Mouse (Mus musculus): ENCODE data around the gene Il1rl2.

Gene Il1rl2

GRCm38 (mm10) chr1:40378794-40379193, 54.4 kb downstream of the Il1rl2 start:
- DNase-seq (ENCODE audit: low read depth in 1 of 2, low spot score in 2 of 2) = peak in 1 of 2 experiments; percentile 45

DNA sequence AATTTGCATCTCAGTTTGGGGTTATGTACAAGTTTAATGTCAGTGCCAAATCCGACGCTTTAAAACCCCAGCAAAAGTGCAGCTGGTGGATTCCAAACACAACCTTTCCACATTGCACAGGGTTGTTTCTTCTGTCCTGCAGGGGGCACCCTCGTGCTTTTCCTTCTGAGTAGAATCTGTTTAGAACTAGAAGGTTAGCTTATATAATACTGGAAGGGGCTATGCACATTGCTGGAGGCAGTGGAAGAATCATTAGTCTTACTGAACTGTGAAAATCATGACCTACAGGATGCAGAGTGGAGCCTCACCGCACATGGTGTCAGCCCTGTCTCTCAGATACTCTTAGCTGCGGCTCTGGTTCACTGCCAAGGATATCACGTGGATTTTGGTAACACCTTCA, 55.7 kb downstream of the Il1rl2 start:
- peak in 1 of 2 experiments; percentile 44 for DNase-seq (ENCODE audit: low read depth in 1 of 2, low spot score in 2 of 2)

DNA sequence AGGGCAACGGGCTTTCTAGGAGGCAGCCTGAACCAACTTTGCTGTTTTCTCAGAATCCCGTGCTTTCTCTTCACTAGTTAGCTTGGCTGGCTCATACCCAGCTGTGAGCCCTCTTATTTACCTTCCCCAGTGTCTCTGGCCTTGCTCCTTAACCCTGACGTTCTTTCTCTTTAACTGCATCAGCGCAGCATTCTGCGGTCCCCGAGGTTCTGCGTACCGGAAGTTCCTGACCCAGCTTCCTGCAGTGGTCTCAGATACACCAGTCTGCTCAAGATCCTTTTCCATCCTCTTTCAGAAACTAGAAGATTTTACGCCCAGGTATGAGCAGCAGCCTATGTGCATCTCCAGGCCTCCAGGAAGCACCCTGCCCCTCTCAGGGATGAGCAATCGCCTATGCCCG, 56.6 kb downstream of the Il1rl2 start:
- no peak for DNase-seq (ENCODE audit: low read depth in 1 of 2, low spot score in 2 of 2)

GRCm38 (mm10) chr1:40382841-40383240, 58.4 kb downstream of the Il1rl2 start:
- DNase-seq (ENCODE audit: low read depth in 1 of 2, low spot score in 2 of 2) = no peak

DNA sequence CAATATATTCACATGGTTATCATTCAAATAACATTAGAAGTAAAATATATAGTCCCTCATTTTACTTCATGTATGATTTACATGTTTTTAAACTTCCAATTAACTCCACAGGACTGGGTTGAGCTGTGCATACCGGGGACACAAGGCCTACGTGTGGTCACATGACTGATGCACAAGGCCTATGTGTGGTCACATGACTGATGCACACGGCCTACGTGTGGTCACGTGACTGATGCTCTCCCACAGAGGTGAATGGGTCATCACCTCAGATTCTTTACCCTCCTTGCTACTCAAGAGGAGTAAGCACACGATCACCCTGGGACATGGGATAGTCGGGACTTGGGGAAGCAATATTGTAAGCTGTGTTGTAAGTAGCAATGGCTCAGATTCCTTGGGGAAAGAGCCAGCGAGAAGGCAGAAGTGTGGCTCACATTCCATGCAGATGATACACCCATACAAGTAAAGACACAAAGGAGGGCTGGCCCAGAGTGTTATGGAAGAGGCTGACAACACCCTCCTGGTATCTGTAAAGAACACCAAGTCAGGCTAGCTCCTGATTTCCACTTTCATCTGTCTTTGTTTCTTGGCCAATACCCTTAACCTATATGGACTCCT, 60.6 kb downstream of the Il1rl2 start:
- no peak for DNase-seq (ENCODE audit: low read depth in 1 of 2, low spot score in 2 of 2)

GRCm38 (mm10) chr1:40391374-40391773, 67.0 kb downstream of the Il1rl2 start:
- no peak for DNase-seq (ENCODE audit: low read depth in 1 of 2, low spot score in 2 of 2)

DNA sequence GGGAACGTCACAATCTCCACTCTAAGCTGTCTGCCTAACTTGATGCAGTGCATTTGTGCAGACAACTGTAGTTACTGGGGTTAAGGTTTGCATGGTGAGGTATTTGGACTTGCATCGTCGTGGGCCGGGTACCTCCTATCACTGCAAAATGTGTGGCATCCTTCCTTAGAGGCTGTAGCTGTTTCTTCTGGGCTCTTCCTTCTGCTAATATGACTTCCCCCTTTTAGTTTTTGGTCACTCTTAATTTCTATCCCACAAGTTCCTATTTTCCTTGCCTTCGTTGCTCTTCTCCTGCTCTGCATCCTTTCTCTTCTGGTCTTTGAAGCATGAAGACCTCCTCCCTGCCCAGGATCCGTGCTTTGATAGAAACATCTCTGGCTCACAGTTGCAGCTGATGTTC, 68.1 kb downstream of the Il1rl2 start:
- no peak for DNase-seq (ENCODE audit: low read depth in 1 of 2, low spot score in 2 of 2)

DNA sequence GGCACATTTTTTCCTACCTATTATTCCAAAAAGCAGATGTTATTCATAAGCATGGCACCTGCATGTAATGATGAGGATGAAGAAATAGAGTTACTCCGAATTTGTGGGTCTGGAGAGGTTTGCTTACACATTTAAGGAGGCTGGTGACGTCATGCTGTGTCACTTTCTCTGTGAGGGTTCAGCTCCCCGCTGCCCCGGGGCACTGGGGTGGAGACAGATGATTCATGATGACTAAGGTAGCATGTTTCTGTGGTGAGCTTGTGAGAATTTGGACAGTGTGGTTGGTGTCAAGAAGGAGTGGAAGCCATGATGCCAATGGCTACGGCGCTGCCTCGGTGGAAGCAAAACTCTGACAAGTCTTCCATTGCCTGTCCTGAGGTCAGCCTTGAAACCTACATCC, 68.8 kb downstream of the Il1rl2 start:
- peak in 1 of 2 experiments; percentile 33 for DNase-seq (ENCODE audit: low read depth in 1 of 2, low spot score in 2 of 2)

- DNase-seq (ENCODE audit: low read depth in 1 of 2, low spot score in 2 of 2) = no peak
Observed at GRCm38 (mm10) chr1:40399639-40400038, 75.2 kb downstream of the Il1rl2 start.

- DNase-seq (ENCODE audit: low read depth in 1 of 2, low spot score in 2 of 2) = no peak
Observed at GRCm38 (mm10) chr1:40404682-40405081, 80.3 kb downstream of the Il1rl2 start.

GRCm38 (mm10) chr1:40409882-40410281, 85.5 kb downstream of the Il1rl2 start:
- no peak for DNase-seq (ENCODE audit: low read depth in 1 of 2, low spot score in 2 of 2)

DNA sequence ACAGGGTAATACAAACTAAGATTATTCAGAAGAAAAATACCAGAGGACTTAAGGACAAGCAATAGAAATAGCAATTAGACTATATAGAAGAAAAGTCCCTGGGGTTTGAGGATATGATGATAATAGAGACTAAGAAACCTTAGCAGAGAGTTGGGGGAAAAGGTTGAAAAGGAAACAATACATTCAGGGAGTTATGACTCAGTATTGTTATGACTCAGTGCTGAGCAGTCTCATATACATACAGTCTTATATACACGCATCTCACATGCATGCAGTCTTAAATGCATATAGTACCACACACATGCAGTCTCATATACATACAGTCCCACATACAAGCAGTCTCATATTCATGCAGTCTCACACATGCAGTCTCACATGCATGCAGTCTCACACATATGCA, 88.6 kb downstream of the Il1rl2 start:
- no peak for DNase-seq (ENCODE audit: low read depth in 1 of 2, low spot score in 2 of 2)

DNA sequence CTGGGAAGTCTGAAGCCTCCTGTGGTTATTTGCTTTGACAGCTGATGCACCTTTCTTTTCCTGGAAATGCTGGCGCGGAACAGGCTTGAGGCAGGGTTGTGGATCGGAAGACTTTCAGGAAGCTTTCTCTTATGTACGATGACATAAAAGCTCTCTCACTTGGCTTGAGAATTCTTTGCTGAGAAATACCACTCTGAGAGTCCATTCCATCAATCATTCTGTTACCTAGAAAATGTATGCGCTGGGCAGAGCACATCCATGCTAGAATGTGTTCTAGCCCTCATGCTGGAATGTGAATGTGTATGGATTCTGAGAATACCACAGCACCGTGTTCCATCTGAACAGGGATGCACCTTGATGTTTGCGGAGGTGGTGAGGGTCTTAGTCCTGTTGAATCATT, 89.9 kb downstream of the Il1rl2 start:
- no peak for DNase-seq (ENCODE audit: low read depth in 1 of 2, low spot score in 2 of 2)

GRCm38 (mm10) chr1:40414863-40415656, 90.7 kb downstream of the Il1rl2 start:
- DNase-seq (ENCODE audit: low read depth in 1 of 2, low spot score in 2 of 2) = no peak

GRCm38 (mm10) chr1:40417034-40417433, 92.6 kb downstream of the Il1rl2 start:
- DNase-seq (ENCODE audit: low read depth in 1 of 2, low spot score in 2 of 2) = no peak
